Mouse (Mus musculus) bone marrow macrophage, adult 2 months (primary cell): ENCODE measurements around the gene Rhbdl3. TPM values are rescaled to one million over a fixed set of nuclear protein-coding genes. Genes with fewer than 3 reads are reported as not detected.
A peak's percentile ranks its signal among the peaks of the same experiment; 100 is the strongest.

ENCODE experiments used
- H3K27ac ChIP-seq: 2 replicates; pipeline ENCODE4 v1.5.1; 2012; ENCODE audit warnings: low read depth, low read length; ENCODE audit not compliant: insufficient read depth
- H3K4me1 ChIP-seq: 2 replicates; pipeline ENCODE4 v1.6.1; 2012; ENCODE audit warnings: low read length; ENCODE audit not compliant: control insufficient read depth, insufficient read depth
- H3K4me3 ChIP-seq: 2 replicates; pipeline ENCODE4 v1.5.1; 2012; ENCODE audit warnings: mild to moderate bottlenecking, low read length, moderate library complexity; ENCODE audit not compliant: insufficient read depth
- CTCF ChIP-seq: IDR thresholded peaks from 2 replicates; pipeline ENCODE4 v1.5.1; 2012; ENCODE audit warnings: low read depth, mild to moderate bottlenecking, low read length, moderate library complexity
- POLR2A ChIP-seq: IDR thresholded peaks from 2 replicates; pipeline ENCODE4 v1.6.1; 2012; ENCODE audit warnings: mild to moderate bottlenecking, low read depth, low read length, borderline replicate concordance
- polyA plus RNA-seq: library from polyadenylated mRNA; stranded (reverse); fragments of >200 nt; gene quantifications from 2 replicates; pipeline ENCODE4 v1.2.4, GENCODE M21; 2012; ENCODE audit not compliant: missing spikeins, insufficient read depth, insufficient read length

Rhbdl3 gene
- polyA plus RNA-seq, 1 experiment, result not detected

DNA sequence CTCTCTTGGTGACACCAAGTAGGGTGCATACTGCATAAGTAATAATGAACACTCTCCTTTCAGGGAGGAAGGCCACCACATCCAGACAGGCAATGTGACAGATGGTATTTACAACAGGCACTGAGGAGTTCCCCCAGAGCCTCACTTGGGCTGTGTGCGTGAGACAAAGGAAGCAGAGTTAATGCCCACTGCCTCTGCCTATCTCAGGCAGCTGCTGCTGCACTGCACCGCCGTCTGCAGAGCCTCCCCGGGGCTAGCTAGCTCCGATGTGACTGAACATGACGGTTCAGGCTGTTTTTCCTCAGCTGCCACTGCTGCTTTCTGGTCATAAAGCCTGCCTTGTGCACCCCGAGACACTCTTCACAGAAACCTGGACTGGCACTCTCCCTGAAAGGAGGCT lies 8.2 kb upstream of the Rhbdl3 start:
- H3K4me1 ChIP-seq, result 0 out of 2 replicates have a peak, but pooled peaks cover 2% of the 10 kb centered on the region
- TF ChIP-seq CTCF, result no peak
- TF ChIP-seq POLR2A, result no peak
- no peak overlapping the region for H3K4me3 ChIP-seq
- no peak overlapping the region for H3K27ac ChIP-seq

DNA sequence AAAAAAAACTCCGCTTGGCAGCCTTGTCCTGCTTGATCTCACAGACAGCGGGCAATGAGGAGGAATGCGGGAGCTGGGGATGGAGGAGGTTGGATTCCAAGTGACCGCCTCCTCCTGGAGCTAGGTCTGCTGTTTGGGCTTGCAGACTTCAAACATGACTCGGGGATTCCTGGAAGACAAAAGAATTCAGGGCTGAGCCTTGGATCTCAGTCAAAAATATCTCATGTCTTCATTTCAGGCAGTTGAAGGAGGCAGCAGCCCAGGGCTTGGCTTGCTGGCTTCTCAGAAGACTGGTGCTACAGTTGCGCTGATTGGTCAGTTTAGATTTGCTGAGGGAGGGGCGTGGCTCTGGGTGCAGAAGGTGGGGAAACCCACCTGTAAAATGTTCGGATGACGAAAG lies 5.6 kb upstream of the Rhbdl3 start:
- TF ChIP-seq POLR2A (no peak), CTCF (no peak)
- no peak overlapping the region for H3K4me3 ChIP-seq
- 0 out of 2 replicates have a peak, but pooled peaks cover 2% of the 10 kb centered on the region for H3K4me1 ChIP-seq
- no peak overlapping the region for H3K27ac ChIP-seq

GRCm38 (mm10) chr11:80295785-80296184 lies 4.9 kb upstream of the Rhbdl3 start:
- Histone ChIP-seq H3K4me1 (no peaks in the 10 kb centered on the region), H3K27ac (no peak overlapping the region), H3K4me3 (no peak overlapping the region)
- TF ChIP-seq CTCF (no peak), POLR2A (no peak)

GRCm38 (mm10) chr11:80299513-80300235 lies 1.0 kb upstream of the Rhbdl3 start:
- no peak overlapping the region for H3K4me3 ChIP-seq
- H3K27ac ChIP-seq, result no peak overlapping the region
- TF ChIP-seq POLR2A (no peak), CTCF (no peak)
- H3K4me1 ChIP-seq, result no peaks in the 10 kb centered on the region

GRCm38 (mm10) chr11:80301316-80302045 lies 769 bp downstream of the Rhbdl3 start:
- H3K4me1 ChIP-seq, result no peaks in the 10 kb centered on the region
- no peak for TF ChIP-seq POLR2A
- TF ChIP-seq CTCF, result no peak
- peak overlapping the region; percentile 39 for H3K4me3 ChIP-seq
- H3K27ac ChIP-seq, result no peak overlapping the region

GRCm38 (mm10) chr11:80302046-80302390 lies 1.3 kb downstream of the Rhbdl3 start:
- peak overlapping the region; percentile 39 for H3K4me3 ChIP-seq
- H3K4me1 ChIP-seq, result no peaks in the 10 kb centered on the region
- no peak overlapping the region for H3K27ac ChIP-seq
- TF ChIP-seq POLR2A, result no peak

DNA sequence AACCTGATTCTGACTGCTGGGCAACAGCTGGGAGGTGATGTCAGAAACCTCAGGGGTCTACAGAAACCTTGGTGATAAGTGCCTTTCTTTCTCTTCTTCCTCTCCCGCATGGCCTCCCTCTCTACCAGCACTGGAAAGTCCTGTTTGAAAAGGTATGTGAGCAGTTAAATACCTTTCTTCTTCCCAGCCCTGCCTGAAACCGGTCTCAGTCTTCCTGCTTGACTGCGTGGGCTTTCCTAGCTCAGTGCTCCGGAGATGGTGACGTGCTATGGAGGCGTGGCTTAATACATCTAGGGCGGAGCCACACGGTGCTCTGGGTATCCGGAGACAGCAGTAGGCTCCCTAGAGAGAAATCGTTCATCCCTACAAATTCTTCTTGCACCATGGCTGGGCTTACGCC lies 1.8 kb downstream of the Rhbdl3 start:
- TF ChIP-seq POLR2A, result no peak
- TF ChIP-seq CTCF, result no peak
- Histone ChIP-seq H3K4me1 (no peaks in the 10 kb centered on the region), H3K27ac (no peak overlapping the region), H3K4me3 (no peak overlapping the region)

DNA sequence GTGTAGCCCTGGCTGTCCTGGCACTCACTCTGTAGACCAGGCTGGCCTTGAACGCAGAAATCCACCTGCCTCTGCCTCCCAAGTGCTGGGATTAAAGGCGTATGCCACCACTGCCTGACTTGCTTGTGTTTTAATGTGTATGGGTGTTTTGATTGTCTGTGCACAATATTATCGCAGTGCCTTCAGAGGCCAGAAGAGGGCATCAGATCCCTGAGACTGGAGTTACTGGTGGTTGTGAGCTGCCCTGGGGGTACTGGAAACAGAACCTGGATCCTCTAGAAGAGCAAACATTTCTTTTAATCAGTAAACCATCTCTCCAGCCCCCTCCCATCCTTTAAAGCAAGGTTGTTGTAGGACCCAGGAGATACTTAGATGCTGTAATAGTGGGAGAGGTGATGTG lies 3.0 kb downstream of the Rhbdl3 start:
- Histone ChIP-seq H3K4me1 (no peaks in the 10 kb centered on the region), H3K4me3 (no peak overlapping the region), H3K27ac (no peak overlapping the region)
- TF ChIP-seq CTCF (no peak), POLR2A (no peak)

GRCm38 (mm10) chr11:80304846-80305245 lies 4.1 kb downstream of the Rhbdl3 start:
- TF ChIP-seq POLR2A (no peak), CTCF (no peak)
- Histone ChIP-seq H3K27ac (no peak overlapping the region), H3K4me1 (no peaks in the 10 kb centered on the region), H3K4me3 (no peak overlapping the region)

GRCm38 (mm10) chr11:80308537-80308936 lies 7.8 kb downstream of the Rhbdl3 start:
- no peaks in the 10 kb centered on the region for H3K4me1 ChIP-seq
- no peak overlapping the region for H3K4me3 ChIP-seq
- no peak for TF ChIP-seq POLR2A
- TF ChIP-seq CTCF, result no peak
- no peak overlapping the region for H3K27ac ChIP-seq
